ENCODE assay signal across 10 mouse cellular contexts in genomic region chr10:76636026-76636425, GRCm38 (mm10). TPM values are rescaled to one million over a fixed set of nuclear protein-coding genes. Genes with fewer than 3 reads are reported as not detected.
A peak's percentile ranks its signal among the peaks of the same experiment; 100 is the strongest.
DNase-seq lines count a peak whose midpoint lies in the region; ATAC-seq and TF ChIP-seq lines count a peak whose summit lies in the region.
"Had no signal": no experiment of that assay in that cellular context is flagged by ENCODE, and none has a peak within 500 bp of the region (broad histone marks: within the 10 kb centered on the region; RNA-seq: fewer than 3 reads in every experiment).

No protein-coding gene starts in this region.

- H3K27me3 ChIP-seq in forebrain, embryonic 10.5 days (ENCODE audit: poor library complexity, severe bottlenecking), result no peaks in the 10 kb centered on the region
- no peaks in the 10 kb centered on the region for H3K27me3 ChIP-seq in forebrain, postnatal 0 days (ENCODE audit: insufficient read depth, low read length)
- no peaks in the 10 kb centered on the region for H3K27me3 ChIP-seq in kidney, adult 2 months (replicated peaks; ENCODE audit: control insufficient read depth, insufficient read depth, low read length)
- no peaks in the 10 kb centered on the region for H3K27me3 ChIP-seq in neural tube, embryonic 15.5 days (replicated peaks)

- DNase-seq in forebrain, embryonic 10.5 days (ENCODE audit: extremely low spot score, low spot score), result no peak
- no peak for DNase-seq in forebrain, postnatal 0 days
- peak; percentile 67 to 83 for DNase-seq in heart, adult 18-20 months
- DNase-seq in kidney, adult 2 months, result peak; percentile 32
- peak; percentile 77 for DNase-seq in lung, postnatal 10 days
- no peak for DNase-seq in right cerebral cortex, postnatal 10 days (ENCODE audit: low spot score in 2 of 2)
- DNase-seq in spleen, postnatal 10 days (ENCODE audit: low spot score in 2 of 2), result no peak
- DNase-seq: cerebellum, adult 9-11 months had no signal

- WGBS in forebrain, embryonic 10.5 days, result 69% methylated on average over 3 of the region's 3 CpGs
- WGBS in forebrain, postnatal 0 days, result 77% methylated on average over 3 of the region's 3 CpGs
- WGBS in kidney, adult 2 months, result 58% methylated on average over 3 of the region's 3 CpGs
- 84% methylated on average over 3 of the region's 3 CpGs for WGBS in neural tube, embryonic 15.5 days

- H3K9ac ChIP-seq in forebrain, postnatal 0 days, result no peak overlapping the region
- H3K9ac ChIP-seq in neural tube, embryonic 15.5 days (replicated peaks), result no peak overlapping the region

- H3K36me3 ChIP-seq in forebrain, embryonic 10.5 days (replicated peaks), result no peaks in the 10 kb centered on the region
- no peaks in the 10 kb centered on the region for H3K36me3 ChIP-seq in forebrain, postnatal 0 days (ENCODE audit: insufficient read depth)
- no peaks in the 10 kb centered on the region for H3K36me3 ChIP-seq in kidney, adult 2 months (ENCODE audit: control insufficient read depth, insufficient read depth, low read length)
- H3K36me3 ChIP-seq in neural tube, embryonic 15.5 days, result no peaks in the 10 kb centered on the region

- peak overlapping the region; percentile 66 for H3K27ac ChIP-seq in forebrain, embryonic 10.5 days
- H3K27ac ChIP-seq in forebrain, postnatal 0 days (ENCODE audit: low read depth, low read length), result no peak overlapping the region
- H3K27ac ChIP-seq in kidney, adult 2 months (ENCODE audit: insufficient read depth, low read depth, low read length), result no peak overlapping the region
- H3K27ac ChIP-seq in neural tube, embryonic 15.5 days (replicated peaks), result no peak overlapping the region

- no peak for ATAC-seq in forebrain, postnatal 0 days
- no peak for ATAC-seq in neural tube, embryonic 15.5 days (ENCODE audit: low FRiP score)
- ATAC-seq: hindbrain, embryonic 16.5 days had no signal

- no peaks in the 10 kb centered on the region for H3K9me3 ChIP-seq in forebrain, embryonic 10.5 days
- H3K9me3 ChIP-seq in forebrain, postnatal 0 days (ENCODE audit: low read length), result no peaks in the 10 kb centered on the region
- H3K9me3 ChIP-seq in neural tube, embryonic 15.5 days (replicated peaks), result no peaks in the 10 kb centered on the region

- no peak for TF ChIP-seq CTCF in forebrain, postnatal 0 days (IDR thresholded peaks at IDR 0.05; ENCODE audit: low read depth)
- no peak for TF ChIP-seq CTCF in kidney, adult 2 months (conservative IDR thresholded peaks at IDR 0.05; ENCODE audit: insufficient read depth, insufficient read length, low read depth, low read length)

- H3K4me1 ChIP-seq in forebrain, embryonic 10.5 days, result peaks cover 26% of the 10 kb centered on the region
- H3K4me1 ChIP-seq in forebrain, postnatal 0 days (ENCODE audit: insufficient read depth), result no peaks in the 10 kb centered on the region
- no peaks in the 10 kb centered on the region for H3K4me1 ChIP-seq in kidney, adult 2 months (ENCODE audit: control insufficient read depth, insufficient read depth, low read length)
- H3K4me1 ChIP-seq in neural tube, embryonic 15.5 days, result no peaks in the 10 kb centered on the region

- no peak overlapping the region for H3K4me3 ChIP-seq in forebrain, embryonic 10.5 days
- H3K4me3 ChIP-seq in forebrain, postnatal 0 days (ENCODE audit: low read depth, low read length), result no peak overlapping the region
- no peak overlapping the region for H3K4me3 ChIP-seq in kidney, adult 2 months (ENCODE audit: insufficient read depth, low read depth, low read length)
- no peak overlapping the region for H3K4me3 ChIP-seq in neural tube, embryonic 15.5 days (replicated peaks)

- no peak for TF ChIP-seq POLR2A in kidney, adult 2 months (IDR thresholded peaks at IDR 0.05; ENCODE audit: low read depth, low read length)

- no peak overlapping the region for H3K4me2 ChIP-seq in forebrain, postnatal 0 days (ENCODE audit: low read depth)
- H3K4me2 ChIP-seq in neural tube, embryonic 15.5 days, result no peak overlapping the region

RNA-seq across cellular contexts. Expression of gene Col6a2, which starts 12.6 kb away (rescaled TPM):
- 5.4 and 5.9 TPM in 2 replicates for polyA plus RNA-seq in forebrain, embryonic 10.5 days (2016; fragmentation: Nextera tagmentation; extraction: Ambion mirVana)
- 13.5 and 21.5 TPM in 2 replicates for total RNA-seq in forebrain, postnatal 0 days (2014; rRNA removed)
- polyA plus RNA-seq in forebrain, postnatal 0 days (2015; fragmentation: Nextera tagmentation; extraction: Ambion mirVana), result 10.4 and 11.6 TPM in 2 replicates
- 10 to 100 TPM; 45.4 to 46.4 TPM for total RNA-seq in heart, adult 18-20 months (2021)
- 23.4 and 28.7 TPM in 2 replicates for polyA plus RNA-seq in kidney, adult 2 months (2012; rRNA removed)
- polyA plus RNA-seq in neural tube, embryonic 15.5 days (2015; fragmentation: Nextera tagmentation; extraction: Ambion mirVana), result 28.5 and 54.7 TPM in 2 replicates

Comparison
In these comparisons a context has a peak if more than half of its experiments do, and no peak if none do; other contexts are left out.
1. DNase-seq: peak in heart, adult 18-20 months (2 of 2), kidney, adult 2 months (single experiment) and lung, postnatal 10 days (single experiment); none in forebrain, embryonic 10.5 days (single experiment), forebrain, postnatal 0 days (single experiment), right cerebral cortex, postnatal 10 days (0 of 2) and spleen, postnatal 10 days (0 of 2).